Mouse (Mus musculus) adrenal gland, postnatal 10 days (tissue): ENCODE data around the gene Meis3. TPM values are rescaled to one million over a fixed set of nuclear protein-coding genes. Genes with fewer than 3 reads are reported as not detected.
A peak's percentile ranks its signal among the peaks of the same experiment; 100 is the strongest.

ENCODE experiments used
- DNase-seq: peaks from one replicate; pipeline ENCODE4 v3.0.0; 2021; ENCODE audit warnings: mixed read lengths
- total RNA-seq, 2 experiments: library from RNA; stranded (reverse); gene quantifications; 2 replicates each; pipeline ENCODE4 v1.2.3; 2021

Meis3 gene
- total RNA-seq, 2 experiments from 2014 or later: 9.6 to 12.2 TPM

DNA sequence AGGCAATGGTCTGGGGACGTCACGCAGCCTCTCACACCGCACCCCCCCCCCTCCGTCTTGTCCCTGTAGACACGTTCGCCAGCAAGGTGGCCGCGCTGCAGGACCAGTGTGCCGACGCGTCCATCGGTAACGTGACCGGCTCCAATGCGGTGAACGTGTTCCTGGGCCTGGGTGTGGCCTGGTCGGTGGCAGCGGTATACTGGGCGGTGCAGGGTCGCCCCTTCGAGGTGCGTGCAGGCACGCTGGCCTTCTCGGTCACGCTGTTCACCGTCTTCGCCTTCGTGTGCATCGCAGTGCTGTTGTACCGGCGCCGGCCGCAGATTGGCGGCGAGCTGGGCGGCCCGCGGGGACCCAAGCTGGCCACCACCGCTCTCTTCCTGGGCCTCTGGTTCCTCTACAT, 16.2 kb upstream of the Meis3 start:
- DNase-seq: no peak

DNA sequence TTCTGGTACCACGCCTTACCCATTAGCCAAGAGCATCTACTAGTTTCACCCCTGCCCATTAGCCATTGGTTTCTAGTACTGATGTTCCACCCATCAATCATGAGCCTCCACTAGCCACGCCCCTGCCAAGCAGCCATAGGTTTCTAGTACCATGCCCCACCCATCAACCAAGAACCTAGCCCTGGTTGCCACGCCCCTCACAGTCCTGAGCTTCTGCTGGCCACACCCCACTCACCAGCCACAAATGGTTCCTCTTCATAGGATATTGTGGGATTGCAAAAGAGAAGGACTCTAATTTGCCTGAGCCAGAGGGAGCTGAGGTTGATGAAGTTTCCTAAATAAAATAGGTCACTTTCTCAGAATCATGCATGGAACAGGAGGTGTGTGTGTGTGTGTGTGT, 14.2 kb upstream of the Meis3 start:
- DNase-seq: no peak

DNA sequence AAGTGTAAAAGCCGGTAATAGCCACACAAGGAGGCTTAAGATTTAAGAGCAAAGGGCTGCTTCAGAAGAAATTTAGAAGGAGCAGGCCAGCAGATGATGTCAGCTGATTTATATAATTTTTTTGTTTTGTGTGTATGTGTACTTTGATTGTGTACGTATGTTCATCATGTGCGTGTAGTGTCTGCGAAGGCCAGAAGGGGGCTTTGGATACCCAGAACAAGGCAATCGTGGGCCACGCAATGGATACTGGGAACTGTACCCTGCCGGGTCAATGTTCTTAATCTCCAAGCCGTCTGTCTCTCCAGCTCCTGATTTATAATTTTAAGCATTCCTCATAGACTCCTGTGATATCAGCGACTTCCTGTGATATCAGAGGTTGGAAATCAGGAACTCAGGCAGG, 13.6 kb upstream of the Meis3 start:
- DNase-seq: no peak

DNA sequence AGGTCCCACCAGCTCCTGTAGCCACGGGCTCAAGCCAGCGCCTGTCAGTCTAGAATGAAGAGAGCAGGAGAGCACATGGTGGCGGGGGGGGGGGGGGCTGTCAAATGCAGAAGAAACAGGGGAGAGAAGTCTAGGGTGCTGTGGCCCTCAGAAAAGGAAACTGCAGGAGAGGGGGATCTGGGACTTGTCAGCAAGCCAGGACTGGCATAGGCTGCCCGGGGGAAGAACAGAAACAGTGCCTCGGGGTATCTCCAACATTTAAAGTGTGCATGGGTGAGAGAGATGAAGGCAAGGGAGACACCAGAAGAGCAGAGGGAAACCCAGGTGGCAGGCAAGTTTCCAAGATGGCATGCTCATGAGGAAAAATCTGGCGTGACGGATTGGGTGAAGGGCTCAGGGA, 12.9 kb upstream of the Meis3 start:
- DNase-seq: no peak

DNA sequence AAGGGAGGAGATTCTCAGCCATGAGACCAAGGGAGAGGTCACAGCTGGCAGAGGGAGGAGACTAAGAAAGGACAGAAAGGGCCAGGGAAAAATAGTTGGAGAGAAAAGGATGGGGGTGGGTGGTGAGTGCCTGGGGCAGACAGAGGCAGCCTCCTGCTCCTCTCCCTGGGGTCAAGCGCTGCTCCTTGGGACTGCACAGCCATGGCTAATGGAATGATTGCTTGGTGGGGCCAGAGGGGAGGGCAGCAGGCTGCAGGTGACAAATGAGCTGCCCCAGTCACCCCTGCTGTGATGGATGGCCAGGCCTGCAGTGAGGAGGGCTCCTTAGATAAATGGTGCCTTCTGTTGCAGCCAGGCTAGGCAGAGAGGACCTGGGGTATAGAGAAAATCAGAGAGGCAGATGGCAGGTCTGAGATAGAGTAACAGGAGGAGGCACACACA, 2.7 kb upstream of the Meis3 start:
- DNase-seq: no peak

DNA sequence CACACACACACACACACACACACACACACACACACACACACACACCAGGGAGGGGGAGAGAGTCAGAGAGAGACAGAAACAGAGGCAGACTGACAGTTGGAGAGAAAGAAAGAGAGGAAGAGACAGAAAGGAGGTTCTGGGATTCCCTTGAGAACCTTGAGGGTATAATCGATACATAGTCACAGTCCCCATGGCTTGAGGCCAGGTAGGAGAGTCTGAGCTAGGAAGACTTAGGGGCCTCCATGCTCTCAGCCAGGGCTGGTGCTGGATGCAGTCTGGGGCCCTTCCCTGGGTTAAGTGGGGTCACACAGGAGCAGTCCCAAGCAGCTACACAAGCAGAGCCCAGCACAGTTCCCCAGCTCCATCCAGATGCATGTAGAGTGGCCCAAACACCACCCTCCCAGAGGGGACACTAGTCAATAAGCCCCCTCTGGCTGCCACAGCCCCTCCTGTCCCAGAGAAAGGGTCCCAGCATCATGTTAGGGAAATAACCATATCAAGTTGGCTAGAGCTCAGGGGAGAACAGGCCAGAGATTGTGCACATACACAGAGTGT, 2.2 kb upstream of the Meis3 start:
- no peak for DNase-seq

DNA sequence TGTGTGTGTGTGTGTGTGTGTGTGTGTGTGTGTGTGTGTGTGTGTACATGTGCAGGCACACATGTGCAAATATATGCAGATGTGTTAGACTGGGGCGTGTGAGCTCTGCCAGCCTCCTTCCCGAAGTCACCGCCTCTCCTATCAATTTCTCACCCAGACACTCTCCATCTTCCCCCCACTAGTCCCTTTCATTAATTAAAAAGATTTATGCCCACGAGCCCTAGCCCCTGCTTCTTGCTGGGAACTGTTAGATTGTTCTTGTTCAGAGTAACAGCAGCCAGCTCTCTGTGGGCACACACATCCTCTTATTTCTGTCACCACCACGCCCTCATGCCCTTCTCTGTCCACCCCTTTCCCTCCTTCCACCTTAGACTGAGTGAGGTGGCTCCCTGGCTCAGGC, 1.7 kb upstream of the Meis3 start:
- DNase-seq: no peak

DNA sequence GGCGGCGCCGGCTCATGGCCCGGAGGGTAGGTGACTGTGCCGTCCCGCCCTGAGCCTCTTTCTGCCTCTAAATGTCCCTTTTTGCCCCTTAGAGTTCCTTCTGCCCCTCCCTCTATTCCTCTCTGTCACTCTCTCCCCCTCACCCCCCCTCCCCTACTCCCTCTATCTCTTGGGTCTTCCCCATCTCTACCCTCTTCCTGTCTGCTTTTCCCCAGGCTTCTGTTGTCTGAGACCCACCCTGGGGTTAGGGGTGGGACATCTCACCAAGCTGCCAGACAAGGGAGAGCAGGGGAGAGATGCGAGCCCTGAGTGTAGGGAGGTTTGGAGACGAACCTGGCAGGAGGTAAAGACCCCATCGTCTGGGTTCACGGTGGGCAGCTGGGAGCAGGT, 647 bp downstream of the Meis3 start:
- DNase-seq: no peak

DNA sequence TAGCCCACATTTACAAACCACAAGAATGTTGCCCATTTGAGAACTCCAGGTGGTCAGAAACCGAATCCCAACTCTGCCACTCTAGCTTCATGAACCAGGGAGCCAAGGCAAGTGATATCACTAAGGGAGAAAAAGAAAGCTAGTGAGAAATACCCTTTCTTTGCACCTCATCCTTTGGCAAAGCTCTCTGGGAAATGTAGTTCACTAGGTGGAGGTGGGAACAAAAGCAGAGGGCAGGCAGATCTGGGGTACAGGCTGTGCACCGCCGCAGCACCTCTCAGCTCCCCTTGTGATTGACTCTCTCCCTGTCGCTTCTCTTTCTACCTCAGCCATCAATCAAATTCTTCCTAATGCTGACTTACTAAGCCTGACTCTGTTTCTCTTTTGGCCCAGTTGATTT, 3.2 kb downstream of the Meis3 start:
- DNase-seq: no peak

DNA sequence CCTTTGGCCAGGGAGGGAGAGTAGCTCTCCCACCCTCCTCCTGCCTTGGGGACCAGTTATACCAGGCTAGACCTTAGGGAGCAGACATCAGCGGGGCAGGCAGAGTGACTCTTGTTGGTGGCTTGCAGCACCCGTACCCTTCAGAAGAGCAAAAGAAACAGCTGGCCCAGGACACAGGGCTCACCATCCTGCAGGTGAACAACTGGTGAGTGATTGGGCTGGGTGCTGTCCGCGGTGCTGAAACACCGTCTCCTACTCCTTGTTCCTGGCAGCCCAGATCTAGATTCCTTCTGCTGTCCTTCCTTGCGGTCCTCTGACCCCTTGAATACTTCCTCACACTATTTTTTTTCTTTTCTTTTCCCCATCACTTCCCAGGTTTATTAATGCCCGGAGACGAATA, 8.8 kb downstream of the Meis3 start:
- peak; percentile 81 for DNase-seq

DNA sequence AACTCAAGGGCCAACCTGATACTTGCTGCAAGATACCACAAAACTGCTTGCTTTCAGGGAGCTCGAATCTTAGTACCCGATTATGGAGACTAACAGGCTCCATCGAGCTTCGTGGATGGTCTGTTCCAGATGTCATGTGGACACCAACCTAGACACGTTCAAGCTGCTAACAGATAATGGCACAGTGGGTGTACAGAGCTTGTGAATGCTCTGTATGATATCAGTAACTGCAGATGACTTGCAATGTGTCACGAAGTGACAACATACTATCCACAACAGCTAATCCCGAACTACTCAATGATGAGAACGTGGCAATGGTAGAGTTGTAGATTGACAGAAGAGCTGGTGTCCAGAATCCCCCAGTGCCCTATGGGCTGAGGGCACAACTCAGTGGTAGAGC, 12.6 kb downstream of the Meis3 start:
- no peak for DNase-seq

DNA sequence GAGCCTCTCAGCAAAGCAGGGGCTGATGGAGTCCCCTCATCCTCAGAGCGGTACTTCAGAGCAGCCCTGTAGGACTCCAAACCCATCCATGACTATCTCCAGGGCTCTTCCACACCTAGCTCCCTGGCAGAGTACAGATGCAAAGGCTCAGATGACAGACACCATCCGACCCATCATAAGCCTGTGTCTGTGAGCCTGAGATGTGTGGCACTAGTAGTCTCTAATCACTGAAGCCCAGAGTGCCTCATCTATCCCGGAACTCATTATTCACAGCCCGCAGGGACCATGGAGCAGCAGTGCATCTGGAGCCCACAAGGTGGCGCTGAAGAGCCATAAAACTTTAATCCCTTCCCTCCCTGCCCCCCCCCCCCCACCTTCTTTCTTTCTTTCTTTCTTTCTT, 17.4 kb downstream of the Meis3 start:
- DNase-seq: peak; percentile 85

DNA sequence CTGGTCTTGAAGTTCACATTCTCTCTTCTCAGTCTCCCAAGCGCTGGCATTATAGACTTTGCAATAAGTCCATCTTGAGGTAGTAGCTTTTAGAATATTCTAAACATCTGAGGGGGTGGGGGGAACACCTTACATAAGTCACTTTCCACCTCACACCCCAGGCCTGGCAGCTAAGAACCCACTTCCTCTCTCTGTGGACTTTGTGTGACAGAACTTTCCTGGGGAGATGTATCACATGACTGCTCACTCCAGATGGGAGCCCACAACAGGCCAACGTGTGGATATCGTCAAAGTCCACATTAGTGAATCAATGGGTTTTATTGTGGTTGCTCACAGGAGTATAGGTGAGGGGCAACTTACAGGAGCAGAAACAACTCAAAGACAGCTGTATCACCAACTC, 18.8 kb downstream of the Meis3 start:
- DNase-seq: no peak

DNA sequence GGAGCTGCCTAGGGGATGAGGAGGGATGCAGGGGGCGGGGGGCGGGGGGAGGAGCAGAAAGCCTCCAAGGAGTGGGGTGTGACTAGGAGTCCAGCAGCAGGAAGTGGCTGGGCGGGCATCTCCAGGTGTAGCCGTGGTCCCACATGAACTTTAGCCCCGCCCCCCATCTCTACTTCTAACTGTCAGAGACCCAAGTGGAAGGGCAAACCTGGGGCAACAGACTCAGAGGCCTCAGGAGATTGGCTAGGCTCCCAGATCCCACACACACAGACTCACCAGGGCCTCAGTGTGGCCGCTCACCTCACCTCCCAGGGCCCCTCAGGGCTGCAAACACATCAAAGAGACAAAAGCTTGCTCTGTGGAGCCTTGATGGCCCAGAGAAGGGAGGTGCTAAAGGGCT, 21.7 kb downstream of the Meis3 start:
- DNase-seq: no peak

DNA sequence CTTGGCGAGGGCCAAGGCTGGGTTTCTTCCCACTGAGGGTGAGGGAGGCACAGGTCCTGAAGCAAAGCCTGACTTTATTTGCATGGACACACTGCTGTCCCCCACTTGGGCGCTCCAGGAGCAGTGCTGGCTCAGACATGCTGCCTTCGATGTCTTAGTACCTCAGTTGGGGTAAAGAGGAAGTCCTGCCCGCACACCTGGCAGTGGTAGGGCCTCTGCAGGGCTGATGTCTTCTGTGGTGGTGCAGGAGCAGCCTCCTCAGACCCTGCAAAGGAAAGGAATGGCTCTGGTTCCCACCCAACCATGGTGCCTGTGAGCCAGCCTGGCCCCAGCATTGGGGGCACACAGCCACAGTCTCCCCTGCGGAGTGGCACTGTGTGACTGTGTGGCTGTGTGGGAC, 22.3 kb downstream of the Meis3 start:
- no peak for DNase-seq

DNA sequence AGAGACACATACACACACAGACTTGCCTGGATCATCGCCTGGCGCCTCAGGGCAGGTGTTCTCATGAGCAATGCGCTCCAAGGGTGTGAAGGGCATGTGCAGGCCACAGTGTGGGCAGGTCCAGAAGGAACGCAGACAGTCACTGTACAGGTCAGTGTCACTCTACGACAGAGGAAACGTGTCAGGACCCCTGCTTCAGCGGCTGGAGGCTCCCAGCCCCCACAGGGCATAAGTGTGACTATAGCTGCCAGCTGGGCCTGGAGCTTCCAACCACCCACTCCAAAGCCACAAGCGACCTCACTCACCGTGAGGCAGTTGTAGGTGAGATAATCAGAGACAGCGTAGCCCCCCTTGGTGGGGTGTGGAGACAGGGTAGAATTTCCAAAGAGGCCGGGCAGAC, 23.6 kb downstream of the Meis3 start:
- no peak for DNase-seq

DNA sequence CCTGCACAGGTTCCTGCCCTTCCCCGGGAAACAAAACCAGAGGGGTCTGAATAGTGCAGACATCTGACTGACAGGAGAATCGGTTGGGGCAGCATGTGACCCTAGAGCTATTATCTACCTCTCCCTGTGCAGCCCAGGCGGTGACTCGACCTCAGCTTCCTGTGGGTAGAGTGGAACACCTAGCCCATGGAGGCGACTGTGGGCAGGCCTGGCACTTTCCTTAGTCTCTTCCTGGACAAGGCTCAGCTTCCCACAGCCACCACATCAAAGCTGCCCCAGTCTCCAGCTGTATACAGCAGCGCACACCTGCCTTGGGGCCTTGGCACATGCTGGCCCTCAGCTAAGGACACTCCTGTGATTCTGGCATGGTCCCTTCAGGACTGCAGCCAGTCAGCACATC, 26.2 kb downstream of the Meis3 start:
- DNase-seq: no peak

DNA sequence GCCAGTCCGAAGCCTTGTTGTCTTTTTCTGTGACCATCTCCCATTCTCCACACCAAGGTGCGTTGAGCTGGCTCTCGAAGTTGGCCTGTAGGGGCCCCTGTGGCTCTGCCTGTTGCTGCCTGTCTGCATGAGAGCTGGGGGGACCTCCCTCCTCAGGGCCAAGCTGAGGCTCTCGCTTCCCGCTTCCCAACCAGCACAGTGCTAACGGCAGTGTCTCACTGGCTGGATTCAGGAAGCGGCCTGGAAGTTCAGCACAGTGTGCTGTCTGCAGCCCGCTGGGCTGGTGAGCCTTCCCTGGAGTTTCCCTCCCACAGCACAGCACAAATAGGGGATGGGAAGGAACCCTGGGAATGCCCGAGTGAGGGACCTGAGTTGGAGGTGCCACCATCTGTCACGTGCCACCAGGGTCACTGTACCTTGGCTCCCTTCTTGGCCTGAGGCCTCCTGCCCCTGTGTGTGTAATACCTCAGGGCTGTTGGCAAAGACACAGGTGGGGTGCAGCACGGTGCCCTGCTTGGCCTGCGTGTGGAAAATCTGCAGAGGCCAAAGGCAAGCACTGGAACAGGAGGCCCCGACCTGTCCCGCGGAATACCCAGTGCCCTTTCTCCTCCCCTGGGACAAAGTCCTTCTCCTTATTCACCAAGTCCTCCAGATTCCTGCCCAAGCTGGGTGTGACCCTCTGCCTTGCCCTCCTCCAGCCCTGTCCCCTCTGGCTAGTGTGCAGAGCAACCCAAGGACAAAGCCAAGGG, 28.0 kb downstream of the Meis3 start:
- peak; percentile 46 for DNase-seq

DNA sequence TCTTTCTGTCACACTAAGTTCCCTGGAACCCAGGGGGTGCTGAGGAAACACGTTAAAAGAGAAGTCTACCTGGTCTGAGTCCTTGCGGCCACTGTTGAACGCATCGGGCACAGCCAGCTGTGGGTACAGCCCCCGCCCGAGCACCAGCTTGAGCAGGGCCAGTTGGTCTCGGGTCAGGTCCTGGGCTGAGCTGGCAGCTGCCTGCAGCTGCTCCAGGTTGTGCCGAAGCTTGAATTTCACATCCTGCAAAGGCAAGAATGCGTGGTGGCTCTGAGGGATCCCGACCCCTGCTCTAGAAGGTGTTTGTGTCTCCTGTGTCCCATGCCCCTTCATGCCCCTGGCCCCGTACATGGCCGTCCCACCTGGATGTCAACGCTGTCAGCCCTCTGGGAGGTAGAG, 28.6 kb downstream of the Meis3 start:
- DNase-seq: no peak

DNA sequence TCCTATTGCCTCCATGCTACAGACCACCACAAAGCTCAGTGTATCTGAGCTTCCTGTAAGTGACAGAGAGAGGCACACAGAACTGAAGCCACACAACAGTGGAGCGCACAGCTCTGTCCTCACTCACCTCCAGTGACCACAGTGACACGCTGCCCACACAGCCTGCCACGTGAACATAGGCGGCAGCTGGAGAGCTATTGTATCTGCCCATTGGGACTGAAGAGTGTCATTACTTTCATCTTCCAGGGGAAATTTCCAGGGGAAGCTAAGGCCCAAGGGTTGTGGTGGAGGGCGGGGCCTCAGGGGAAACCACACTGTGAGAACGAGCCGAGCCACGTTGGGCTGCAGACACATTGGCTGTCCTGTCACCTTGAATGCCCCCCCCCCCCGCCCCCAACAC, 29.9 kb downstream of the Meis3 start:
- DNase-seq: no peak

DNA sequence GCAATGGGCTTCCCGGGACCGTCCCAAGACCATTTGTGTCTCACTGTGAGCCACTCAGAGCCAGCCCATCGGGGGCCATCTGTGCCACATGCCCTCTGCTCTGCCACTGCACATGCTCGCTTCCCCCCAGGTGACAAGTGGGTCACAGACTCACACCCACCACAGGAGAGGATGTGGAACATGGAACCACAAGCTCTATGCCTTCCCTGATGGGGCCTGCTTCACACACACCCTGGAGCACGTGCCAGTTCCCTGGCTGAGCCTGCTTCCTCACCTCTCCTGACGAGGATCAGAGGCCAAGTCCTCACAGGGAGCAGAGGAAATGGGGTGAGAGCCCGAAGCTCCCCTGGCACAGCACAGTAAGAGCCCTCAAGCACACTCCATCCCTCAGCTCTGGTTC, 32.2 kb downstream of the Meis3 start:
- no peak for DNase-seq

DNA sequence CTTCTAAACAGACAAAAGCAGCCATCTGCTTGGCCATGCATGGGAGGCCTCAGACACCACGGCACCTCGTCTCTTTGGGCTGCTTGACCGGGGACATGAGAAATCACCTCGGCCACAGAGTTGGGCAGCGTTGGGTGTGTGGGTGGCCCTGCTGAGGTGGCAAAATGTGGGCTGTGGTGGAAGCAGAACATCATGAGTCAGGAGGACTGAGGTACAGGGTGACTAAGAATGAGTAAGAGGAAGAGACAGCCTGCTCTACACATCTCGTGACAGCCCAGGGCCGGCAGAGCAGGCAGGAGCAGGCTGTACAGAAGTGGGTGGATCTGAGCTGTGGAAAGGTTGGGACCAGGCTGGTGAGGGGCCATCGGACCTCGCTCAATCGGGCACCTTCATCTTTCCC, 32.6 kb downstream of the Meis3 start:
- DNase-seq: peak; percentile 44

DNA sequence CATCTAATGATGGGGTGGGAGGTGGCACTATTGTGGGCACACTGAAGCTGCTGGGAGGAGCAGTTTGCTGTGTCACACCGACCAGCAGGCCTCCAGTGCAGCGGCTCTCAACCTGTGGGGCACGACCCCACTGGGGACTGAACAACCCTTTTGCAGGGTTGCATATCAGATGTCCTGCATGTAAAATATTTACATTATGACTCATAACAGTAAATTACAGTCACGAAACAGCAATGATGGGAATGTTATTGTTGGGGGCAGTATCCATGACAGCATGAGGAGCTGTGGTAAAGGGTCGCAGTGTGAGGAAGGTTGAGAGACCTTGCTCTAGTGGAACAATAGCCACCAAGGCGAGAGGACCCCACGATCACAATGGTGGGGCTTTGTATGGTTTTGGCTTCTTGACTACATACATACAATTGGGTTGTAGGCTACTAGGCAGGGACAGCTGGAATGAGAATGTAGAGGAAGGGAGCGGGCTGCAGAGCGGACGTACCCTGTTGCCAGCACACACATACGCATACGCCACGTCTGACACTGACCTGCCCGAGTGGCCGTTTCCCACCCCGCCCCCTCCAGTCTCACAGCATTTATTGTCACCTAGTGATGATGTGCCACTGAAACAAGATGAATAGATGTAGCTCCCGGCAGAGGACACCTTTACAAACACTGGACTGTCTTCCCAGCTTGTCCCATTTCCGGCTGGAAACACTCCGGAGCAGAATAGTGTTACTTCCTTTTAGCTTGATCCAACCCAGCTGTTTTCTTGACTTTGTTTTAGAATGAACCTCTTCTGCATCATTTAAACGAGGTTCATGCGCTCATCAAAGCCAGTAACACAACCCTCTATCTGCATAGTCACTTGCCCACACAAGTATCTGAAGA, 34.1 kb downstream of the Meis3 start:
- no peak for DNase-seq
